Mouse (Mus musculus) lung, embryonic 15.5 days (tissue): ENCODE measurements around the gene Mfsd7a. TPM values are rescaled to one million over a fixed set of nuclear protein-coding genes. Genes with fewer than 3 reads are reported as not detected.

Source experiments
- ATAC-seq: fragments of 200-750 bp; cut with Nextera tagmentation; 2 replicates; pipeline ENCODE4 v1.8.0; 2017; ENCODE audit warnings: moderate number of reproducible peaks, borderline replicate concordance; ENCODE audit not compliant: low FRiP score, low TSS enrichment; ENCODE audit errors: extremely low read depth
- H3K27ac ChIP-seq: fragments of 300-500 bp; sonication (generic); 2 replicates; pipeline ENCODE4 v1.5.1; 2015; ENCODE audit warnings: moderate library complexity, mild to moderate bottlenecking, inconsistent platforms
- H3K27me3 ChIP-seq: fragments of 300-500 bp; sonication (generic); 2 replicates; pipeline ENCODE4 v1.6.1; 2015; ENCODE audit warnings: inconsistent platforms
- H3K36me3 ChIP-seq: fragments of 300-500 bp; sonication (generic); 2 replicates; pipeline ENCODE4 v1.6.1; 2015; ENCODE audit warnings: inconsistent platforms
- H3K4me1 ChIP-seq: fragments of 300-500 bp; sonication (generic); 2 replicates; pipeline ENCODE4 v1.6.1; 2015; ENCODE audit warnings: inconsistent platforms
- H3K4me2 ChIP-seq: fragments of 300-500 bp; sonication (generic); 2 replicates; pipeline ENCODE4 v1.6.1; 2015; ENCODE audit warnings: inconsistent platforms, mild to moderate bottlenecking, moderate library complexity
- H3K4me3 ChIP-seq: fragments of 300-500 bp; sonication (generic); 2 replicates; pipeline ENCODE4 v1.5.1; 2015; ENCODE audit warnings: mild to moderate bottlenecking, inconsistent platforms
- H3K9ac ChIP-seq: fragments of 300-500 bp; sonication (generic); 2 replicates; pipeline ENCODE4 v1.6.1; 2015; ENCODE audit warnings: inconsistent platforms
- H3K9me3 ChIP-seq: fragments of 300-500 bp; sonication (generic); 2 replicates; pipeline ENCODE4 v1.6.1; 2016; ENCODE audit warnings: inconsistent platforms
- WGBS: fragments of 180-500 bp; shearing (Covaris S2); methylation state at CpG from one replicate; pipeline ENCODE4 v1.1.7; 2015; 5-methylcytosine and 5-hydroxymethylcytosine counted together
- polyA plus RNA-seq: library from polyadenylated mRNA; unstranded; fragments of >200 nt; fragmentation: Nextera tagmentation; extraction: Ambion mirVana; gene quantifications from 2 replicates; pipeline ENCODE4 v1.2.1, GENCODE M21; 2015

Mfsd7a gene
- polyA plus RNA-seq, 1 experiment from 2014 or later = 0.24 TPM

DNA sequence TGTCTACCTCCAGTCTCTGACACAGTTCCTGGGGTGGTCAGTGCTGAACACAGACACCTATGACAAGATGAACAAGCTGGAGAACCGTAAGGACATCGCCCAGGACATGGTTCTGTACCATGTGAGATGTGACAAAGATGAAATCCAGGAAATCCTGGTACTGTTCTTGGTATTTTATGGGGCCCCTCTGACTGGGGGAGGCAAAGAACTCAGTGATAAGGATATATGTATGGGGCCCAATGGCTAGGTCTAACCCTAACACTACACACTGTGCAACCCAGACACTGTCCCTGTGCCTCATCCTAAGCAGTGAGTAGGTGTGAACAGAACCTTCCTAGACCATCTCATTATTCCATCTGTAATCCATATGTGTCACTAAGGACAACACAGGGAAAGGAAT lies 25.3 kb downstream of the Mfsd7a start:
- 83% methylated on average over 2 of the region's 2 CpGs for WGBS

DNA sequence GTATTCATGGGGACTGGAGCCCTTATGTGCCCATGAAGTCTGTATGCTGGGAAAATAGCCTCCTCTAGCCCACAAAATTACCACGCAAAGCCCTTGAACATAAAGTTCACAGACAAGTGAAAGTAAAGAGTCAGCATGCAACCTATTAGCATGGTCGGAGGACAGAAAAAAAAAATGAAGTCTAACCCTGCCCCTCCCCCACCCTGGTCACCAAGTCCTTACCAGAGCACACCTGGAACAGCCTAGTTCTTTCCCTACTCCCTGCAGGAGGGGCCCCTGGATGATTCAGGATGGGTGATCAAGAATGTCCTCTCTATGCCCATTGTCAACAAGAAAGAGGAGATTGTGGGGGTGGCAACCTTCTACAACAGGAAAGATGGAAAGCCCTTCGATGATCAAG lies 25.9 kb downstream of the Mfsd7a start:
- H3K27me3 ChIP-seq = no peaks in the 10 kb centered on the region
- H3K36me3 ChIP-seq = no peaks in the 10 kb centered on the region
- H3K4me1 ChIP-seq = no peaks in the 10 kb centered on the region
- no peak overlapping the region for H3K9ac ChIP-seq
- no peak overlapping the region for H3K4me3 ChIP-seq
- H3K4me2 ChIP-seq = no peak overlapping the region
- no peaks in the 10 kb centered on the region for H3K9me3 ChIP-seq
- no peak overlapping the region for H3K27ac ChIP-seq
- WGBS = 73% methylated on average over 3 of the region's 3 CpGs
- no peak for ATAC-seq

More for the DNA sequence above, 25.3 kb downstream of the Mfsd7a start:
- no peak overlapping the region for H3K4me2 ChIP-seq
- H3K9ac ChIP-seq = no peak overlapping the region
- H3K9me3 ChIP-seq = no peaks in the 10 kb centered on the region
- no peaks in the 10 kb centered on the region for H3K4me1 ChIP-seq
- no peak overlapping the region for H3K27ac ChIP-seq
- no peaks in the 10 kb centered on the region for H3K36me3 ChIP-seq
- H3K27me3 ChIP-seq = no peaks in the 10 kb centered on the region
- H3K4me3 ChIP-seq = no peak overlapping the region
- ATAC-seq = no peak

DNA sequence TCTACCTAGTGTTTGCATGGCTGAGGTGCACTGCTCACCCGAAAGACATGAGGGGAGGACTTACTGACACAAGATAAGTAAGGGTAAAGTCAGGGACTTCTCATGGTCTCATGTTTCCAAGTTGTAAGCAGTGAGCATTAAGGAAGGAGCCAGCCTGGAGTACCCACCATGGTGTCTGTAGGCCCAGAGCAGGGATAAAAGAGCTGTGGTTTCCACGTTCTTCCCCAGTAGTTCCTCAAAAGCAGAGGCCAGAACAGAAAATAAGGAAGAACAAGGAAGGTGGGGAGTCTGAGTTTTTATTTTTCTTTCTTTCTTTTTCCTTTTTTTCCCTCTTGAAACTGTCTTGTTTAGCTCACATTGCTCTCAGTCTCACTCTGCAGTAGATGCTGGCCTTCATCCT lies 34.0 kb downstream of the Mfsd7a start:
- H3K27me3 ChIP-seq = no peaks in the 10 kb centered on the region
- no peaks in the 10 kb centered on the region for H3K36me3 ChIP-seq
- no peak for ATAC-seq
- WGBS = 65% methylated on average over 2 of the region's 2 CpGs
- no peak overlapping the region for H3K27ac ChIP-seq
- no peak overlapping the region for H3K9ac ChIP-seq
- H3K4me2 ChIP-seq = no peak overlapping the region
- H3K4me3 ChIP-seq = no peak overlapping the region
- no peaks in the 10 kb centered on the region for H3K9me3 ChIP-seq
- H3K4me1 ChIP-seq = no peaks in the 10 kb centered on the region

- no peak for ATAC-seq
- WGBS = 81% methylated on average over 2 of the region's 2 CpGs
- Histone ChIP-seq H3K27me3 (no peaks in the 10 kb centered on the region), H3K4me3 (no peak overlapping the region), H3K9me3 (no peaks in the 10 kb centered on the region), H3K4me1 (no peaks in the 10 kb centered on the region), H3K27ac (no peak overlapping the region), H3K36me3 (no peaks in the 10 kb centered on the region), H3K9ac (no peak overlapping the region), H3K4me2 (no peak overlapping the region)
Measured at GRCm38 (mm10) chr5:108406977-108407376, 41.7 kb downstream of the Mfsd7a start.

GRCm38 (mm10) chr5:108405460-108405859 lies 43.2 kb downstream of the Mfsd7a start:
- no peak for ATAC-seq
- Histone ChIP-seq H3K4me2 (no peak overlapping the region), H3K4me3 (no peak overlapping the region), H3K27ac (no peak overlapping the region), H3K4me1 (no peaks in the 10 kb centered on the region), H3K36me3 (no peaks in the 10 kb centered on the region), H3K27me3 (no peaks in the 10 kb centered on the region), H3K9ac (no peak overlapping the region), H3K9me3 (no peaks in the 10 kb centered on the region)
- WGBS = 56% methylated on average over 1 of the region's 1 CpGs

DNA sequence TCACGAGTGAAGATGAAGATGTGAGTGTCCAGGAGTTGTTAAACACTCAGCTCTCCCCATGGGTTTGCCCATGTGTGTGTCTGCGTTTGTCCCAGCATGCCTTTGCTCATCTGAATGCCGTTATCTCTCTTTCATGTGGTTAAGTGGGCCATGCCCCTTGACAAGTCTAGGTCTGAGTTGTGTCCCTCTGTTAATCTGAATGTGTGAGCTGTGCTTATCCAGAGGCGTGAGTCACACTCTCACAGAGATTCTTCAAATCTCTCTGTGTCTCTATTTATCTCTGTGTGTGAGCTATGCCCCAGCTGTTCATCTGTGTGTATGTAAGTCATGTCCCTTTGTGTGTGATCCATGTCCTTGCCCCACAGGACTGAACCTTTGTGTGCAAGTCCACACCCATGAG lies 45.2 kb downstream of the Mfsd7a start:
- Histone ChIP-seq H3K9me3 (no peaks in the 10 kb centered on the region), H3K27ac (no peak overlapping the region), H3K36me3 (no peaks in the 10 kb centered on the region), H3K27me3 (no peaks in the 10 kb centered on the region), H3K4me1 (no peaks in the 10 kb centered on the region), H3K4me3 (no peak overlapping the region), H3K4me2 (no peak overlapping the region), H3K9ac (no peak overlapping the region)
- 61% methylated on average over 4 of the region's 4 CpGs for WGBS
- ATAC-seq = no peak

Other genes with a start within 250 kb of the Mfsd7a start
- gene Dr1, start 180.0 kb downstream of the Mfsd7a start, polyA plus RNA-seq = 42.7 and 44.7 TPM in 2 replicates
- 6.6 and 6.7 TPM in 2 replicates for gene Pigg, start 136.3 kb downstream of the Mfsd7a start, polyA plus RNA-seq
- not detected in 2 replicates for gene Gm42517, start 81.0 kb downstream of the Mfsd7a start, polyA plus RNA-seq
- 0.32 and 0.39 TPM in 2 replicates for gene Pde6b, start 60.5 kb downstream of the Mfsd7a start, polyA plus RNA-seq
- gene Atp5k, start 14.4 kb downstream of the Mfsd7a start, polyA plus RNA-seq = 344 and 363 TPM in 2 replicates
- gene Pcgf3, start 12.3 kb upstream of the Mfsd7a start, polyA plus RNA-seq = 17.2 and 19.3 TPM in 2 replicates
- gene Cplx1, start 101.1 kb upstream of the Mfsd7a start, polyA plus RNA-seq = 0.57 and 0.98 TPM in 2 replicates
- 46.5 and 49.0 TPM in 2 replicates for gene Gak, start 180.9 kb upstream of the Mfsd7a start, polyA plus RNA-seq
- 28.3 and 29.5 TPM in 2 replicates for gene Tmem175, start 180.9 kb upstream of the Mfsd7a start, polyA plus RNA-seq
- 12.1 and 14.5 TPM in 2 replicates for gene Idua, start 211.4 kb upstream of the Mfsd7a start, polyA plus RNA-seq
- 10.7 and 11.7 TPM in 2 replicates for gene Dgkq, start 220.8 kb upstream of the Mfsd7a start, polyA plus RNA-seq
- gene Slc26a1, start 226.7 kb upstream of the Mfsd7a start, polyA plus RNA-seq = 0.39 and 0.50 TPM in 2 replicates
- gene Fgfrl1, start 243.5 kb upstream of the Mfsd7a start, polyA plus RNA-seq = 35.8 and 36.3 TPM in 2 replicates